Mouse (Mus musculus): ENCODE data around the gene Rdh7.
"Not testable (repeated sequence)": the region's sequence is repeated elsewhere in the genome, so short reads cannot be mapped to it uniquely, and the experiment has no call there.

The Rdh7 gene

GRCm38 (mm10) chr10:127893163-127894022, 4.8 kb upstream of the Rdh7 start:
- not testable (repeated sequence) for DNase-seq

DNA sequence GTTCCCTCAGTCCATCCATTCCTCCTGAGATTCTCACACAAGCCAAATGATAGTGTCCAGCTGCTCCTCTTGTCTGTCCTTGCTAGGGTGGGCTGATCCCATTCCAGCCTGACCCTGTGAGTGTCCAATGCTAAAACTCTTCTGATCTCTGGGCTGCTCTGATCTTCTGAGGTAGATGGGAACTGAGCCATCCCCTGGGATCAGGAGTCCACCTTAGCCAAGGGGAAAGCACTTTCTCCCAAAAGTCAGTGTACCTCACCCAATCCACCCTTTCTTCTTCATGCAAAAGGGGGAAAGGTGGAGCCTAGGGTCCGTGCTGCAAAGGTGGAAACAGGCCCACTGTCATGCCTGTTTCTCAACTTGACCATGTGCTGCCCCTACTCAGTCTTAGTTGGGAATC, 2.9 kb upstream of the Rdh7 start:
- DNase-seq, result no peak

- DNase-seq, result no peak
Observed at GRCm38 (mm10) chr10:127886971-127887370, 1.6 kb downstream of the Rdh7 start.

GRCm38 (mm10) chr10:127886551-127886950, 2.1 kb downstream of the Rdh7 start:
- DNase-seq, result no peak

GRCm38 (mm10) chr10:127881041-127881440, 7.6 kb downstream of the Rdh7 start:
- no peak for DNase-seq

- no peak for DNase-seq
Observed at GRCm38 (mm10) chr10:127879155-127879688, 9.4 kb downstream of the Rdh7 start.

DNA sequence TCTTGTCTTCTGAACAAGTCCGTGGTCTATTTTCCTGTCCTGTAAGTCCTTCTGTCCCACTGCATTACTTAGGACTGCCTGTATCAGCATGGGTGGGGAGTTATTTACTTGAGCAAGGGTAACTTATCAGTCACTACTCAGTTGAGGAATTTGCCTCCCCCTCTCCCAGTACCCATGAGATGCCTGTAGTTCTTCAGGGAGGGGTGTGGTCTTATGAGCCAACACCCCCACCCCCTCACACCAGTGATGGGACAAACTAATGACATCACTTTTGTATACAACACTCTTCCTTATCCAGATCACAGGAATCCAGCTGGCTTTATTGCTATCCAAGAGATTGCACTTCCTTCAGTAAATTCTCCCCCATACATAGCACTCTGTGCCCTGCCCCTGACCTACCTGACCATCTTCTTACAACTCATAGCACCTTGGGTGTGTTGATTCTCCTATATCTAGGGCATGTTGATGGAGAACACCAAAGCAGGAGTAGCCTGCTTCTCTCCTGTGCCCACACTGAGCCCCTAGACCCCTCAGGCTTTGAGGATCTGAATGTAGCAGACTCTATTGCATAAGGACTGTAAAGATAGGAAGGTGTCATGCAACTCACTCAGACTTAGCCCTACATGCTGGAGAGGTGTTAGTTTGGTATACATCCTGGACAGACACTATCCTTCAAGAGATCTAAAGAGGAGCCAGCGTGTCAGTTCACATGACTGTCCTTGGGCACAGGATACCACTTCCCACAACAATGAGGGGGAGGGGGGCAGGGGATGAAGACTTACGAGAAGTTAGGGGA, 10.2 kb downstream of the Rdh7 start:
- DNase-seq, result no peak

GRCm38 (mm10) chr10:127877681-127878080, 10.9 kb downstream of the Rdh7 start:
- DNase-seq, result no peak

- DNase-seq, result no peak
Observed at GRCm38 (mm10) chr10:127872484-127872883, 16.1 kb downstream of the Rdh7 start.

DNA sequence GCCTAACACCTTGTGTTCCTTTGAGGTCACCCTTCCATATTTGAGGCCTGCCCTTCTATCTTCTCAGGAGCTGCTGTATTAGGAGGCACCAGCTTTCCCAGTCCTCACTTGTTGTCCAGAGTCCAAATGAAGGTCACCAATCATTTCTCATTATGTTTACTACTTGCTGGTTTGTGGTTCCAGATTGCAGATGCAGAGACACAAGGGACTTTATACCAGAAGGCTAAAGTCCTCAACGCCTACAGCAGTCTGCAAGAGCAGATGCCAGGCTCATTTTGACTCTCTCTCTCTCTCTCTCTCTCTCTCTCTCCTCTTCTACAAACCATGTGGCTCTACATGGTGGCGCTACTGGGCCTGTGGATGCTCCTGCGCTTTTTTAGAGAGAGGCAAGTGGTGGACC, 22.4 kb downstream of the Rdh7 start, which contains the start of gene Rdh16f2:
Rdh16f2 (plus strand) TSS at position 243 of the 400 bp plus-strand sequence.
- no peak for DNase-seq

DNA sequence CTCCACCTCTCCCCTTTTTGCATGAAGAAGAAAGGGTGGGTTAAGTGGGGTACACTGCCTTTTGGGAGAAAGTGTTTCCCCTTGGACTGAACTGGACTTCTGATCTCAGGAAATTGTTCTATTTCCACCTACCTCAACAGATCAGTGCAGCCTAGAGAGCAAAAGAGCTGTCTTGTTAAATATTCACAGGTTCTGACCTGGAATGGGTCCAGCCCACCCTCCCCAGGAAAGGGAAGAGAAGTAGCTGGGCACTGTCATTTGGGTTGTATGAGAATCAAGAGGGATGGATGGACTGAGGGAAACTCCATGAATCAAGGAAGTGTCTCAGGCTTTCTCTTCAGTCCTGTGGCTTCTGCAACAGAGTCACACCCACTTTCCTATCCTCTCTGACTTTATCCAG, 23.7 kb downstream of the Rdh7 start:
- DNase-seq, result no peak

GRCm38 (mm10) chr10:127856376-127856775, 32.2 kb downstream of the Rdh7 start:
- peak; percentile 37 for DNase-seq

DNA sequence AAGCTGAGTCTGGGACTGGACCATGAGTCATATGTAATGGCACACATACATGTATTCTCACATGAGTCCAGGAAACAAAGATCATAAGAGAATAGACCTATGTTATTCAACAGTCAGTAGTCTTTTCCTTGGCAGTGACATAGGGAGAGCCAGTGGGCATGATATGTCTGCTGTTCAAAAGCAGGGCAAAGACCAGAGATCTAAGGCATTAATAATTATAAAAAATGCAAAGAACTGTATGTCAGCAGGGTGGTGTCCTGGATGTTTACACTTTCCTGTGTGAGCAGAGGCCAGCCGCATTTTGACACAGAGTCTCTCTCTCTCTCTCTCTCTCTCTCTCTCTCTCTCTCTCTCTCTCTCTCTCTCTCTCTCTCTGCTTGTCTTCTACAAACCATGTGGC, 39.0 kb downstream of the Rdh7 start, which contains the start of gene Rdh19:
Rdh19 (plus strand) TSS at position 301 of the 400 bp plus-strand sequence.
- DNase-seq, result no peak

DNA sequence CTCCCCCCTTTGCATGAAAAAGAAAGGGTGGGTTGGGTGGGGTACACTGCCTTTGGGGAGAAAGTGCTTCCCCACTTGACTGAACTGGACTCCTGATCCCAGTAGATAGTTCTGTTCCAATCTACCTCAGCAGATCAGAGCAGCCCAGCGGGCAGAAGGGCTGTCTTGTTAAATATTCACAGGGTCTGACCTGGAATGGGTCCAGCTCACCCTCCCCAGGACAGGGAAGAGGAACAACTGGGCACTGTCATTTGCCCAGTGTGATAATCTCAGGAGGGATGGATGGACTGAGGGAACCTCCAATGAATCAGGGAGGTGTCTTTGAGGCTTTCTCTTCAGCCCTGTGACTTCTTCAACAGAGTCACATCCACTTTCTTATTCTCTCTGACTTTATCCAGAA, 40.5 kb downstream of the Rdh7 start:
- no peak for DNase-seq

- DNase-seq, result not testable (repeated sequence)
Observed at GRCm38 (mm10) chr10:127845945-127846344, 42.7 kb downstream of the Rdh7 start.

DNA sequence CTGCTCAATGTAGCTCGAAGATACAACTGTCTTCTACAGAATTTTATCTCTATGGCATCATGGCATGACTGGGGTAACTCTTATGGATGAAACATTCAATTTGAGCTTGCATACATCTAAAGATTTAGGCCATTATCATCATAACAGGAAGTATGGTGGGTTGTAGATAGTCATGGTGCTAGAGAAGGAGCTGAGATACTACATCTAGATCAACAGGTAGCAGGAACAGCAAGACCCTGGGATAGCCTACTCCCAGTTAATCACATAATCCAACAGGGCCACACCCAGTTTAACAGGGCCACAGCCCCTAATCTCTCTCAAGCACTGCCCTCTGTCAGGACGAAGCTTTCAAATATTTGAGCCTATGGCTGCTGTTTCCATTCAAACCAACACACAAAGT, 47.8 kb downstream of the Rdh7 start:
- no peak for DNase-seq

GRCm38 (mm10) chr10:127838539-127838938, 50.1 kb downstream of the Rdh7 start:
- no peak for DNase-seq

DNA sequence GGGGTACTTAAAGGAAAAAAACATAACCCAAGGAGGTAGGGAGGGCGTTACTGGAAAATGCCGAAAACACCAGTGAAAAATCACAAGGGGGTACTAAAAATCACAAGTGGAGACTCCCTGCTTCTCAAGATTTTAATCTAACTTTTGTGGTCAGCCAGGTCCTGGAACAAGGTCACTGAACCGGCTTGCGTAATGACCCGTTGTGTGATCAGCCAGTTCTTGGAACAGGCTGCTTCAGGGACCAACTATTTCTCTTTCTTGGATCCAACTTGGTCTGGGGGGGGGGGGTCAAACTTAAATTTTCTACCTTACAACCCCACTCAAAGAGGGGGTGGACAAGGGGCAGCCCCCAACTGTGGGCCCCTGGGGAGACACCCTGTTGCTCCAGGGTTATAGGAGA, 50.8 kb downstream of the Rdh7 start:
- not testable (repeated sequence) for DNase-seq

DNA sequence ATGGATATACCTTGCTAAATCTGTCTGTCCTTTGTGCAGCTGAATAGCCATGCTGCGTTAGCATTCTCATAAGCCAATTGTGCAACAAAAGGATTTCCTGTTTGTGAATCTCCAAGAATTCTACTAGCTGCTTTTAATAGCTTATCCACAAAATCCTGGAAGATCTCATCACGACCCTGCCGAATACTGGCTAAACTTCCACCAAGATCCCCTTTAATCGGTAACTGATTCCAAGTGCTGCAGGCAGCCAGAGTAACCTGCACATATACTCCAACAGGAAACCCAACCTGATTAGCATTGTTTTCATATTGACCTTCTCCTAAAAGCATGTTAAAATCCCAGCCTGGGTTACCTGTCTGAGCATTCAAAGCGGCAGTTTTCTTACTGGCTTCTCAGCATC, 53.3 kb downstream of the Rdh7 start:
- DNase-seq, result no peak

- DNase-seq, result not testable (repeated sequence)
Observed at GRCm38 (mm10) chr10:127834186-127834585, 54.4 kb downstream of the Rdh7 start.

Measured in cerebellum, adult 8-10 months (tissue).